Mouse (Mus musculus) ES-Bruce4 (cell line): ENCODE results near the gene Kcnj14.

ENCODE experiments used
- CTCF ChIP-seq: IDR thresholded peaks from one replicate; pipeline ENCODE4 v1.8.1; 2011; ENCODE audit warnings: low read depth, low read length
- EP300 ChIP-seq: IDR thresholded peaks from 2 replicates; pipeline ENCODE4 v1.6.1; 2011; ENCODE audit warnings: low read depth, low read length; ENCODE audit not compliant: insufficient read depth
- POLR2A ChIP-seq: IDR thresholded peaks from one replicate; pipeline ENCODE4 v1.8.1; 2011; ENCODE audit warnings: low read length; ENCODE audit not compliant: insufficient read depth

- no peak for TF ChIP-seq CTCF
- no peak for TF ChIP-seq POLR2A
- TF ChIP-seq EP300 = no peak
Measured at GRCm38 (mm10) chr7:45815323-45815983, 9.1 kb downstream of the Kcnj14 start.
